Mouse (Mus musculus): ENCODE results near the gene Rabgap1l. TPM values are rescaled to one million over a fixed set of nuclear protein-coding genes. Genes with fewer than 3 reads are reported as not detected.

Rabgap1l gene
- total and polyA plus RNA-seq, 3 experiments: 12.9 to 325 (median 302) TPM

DNA sequence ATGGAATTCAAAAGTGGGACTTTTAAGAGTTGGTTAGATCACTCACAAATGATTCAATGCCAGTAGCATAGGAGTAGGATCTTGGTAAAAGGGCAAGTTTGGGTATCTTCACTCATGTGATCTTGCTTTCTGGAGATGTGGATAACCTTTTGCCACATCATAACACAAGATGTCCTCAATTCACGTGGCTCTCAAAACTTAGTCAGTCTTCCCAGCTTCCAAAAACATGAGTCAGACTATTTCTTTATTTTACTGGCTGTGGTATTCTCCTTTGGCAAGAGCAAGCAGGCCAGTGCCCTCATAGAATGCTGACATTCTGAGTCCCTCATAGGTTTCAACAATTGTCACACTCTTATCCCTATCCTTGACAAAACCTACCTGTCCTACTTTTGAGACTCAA lies 242.4 kb downstream of the Rabgap1l start:
- Histone ChIP-seq H3K9me3 (replicated peaks) (no peaks in the 10 kb centered on the region), H3K36me3 (replicated peaks) (no peaks in the 10 kb centered on the region), H3K27me3 (ENCODE audit: insufficient read depth, low read length) (no peaks in the 10 kb centered on the region), H3K4me3 (ENCODE audit: low read depth, low read length) (no peak overlapping the region), H3K4me1 (ENCODE audit: insufficient read depth, low read depth, low read length) (peaks cover 8% of the 10 kb centered on the region)
- no peak for DNase-seq (ENCODE audit: low spot score)
- no peak for TF ChIP-seq GATA1 (IDR thresholded peaks at IDR 0.05; ENCODE audit: borderline replicate concordance, low read length)
- TF ChIP-seq POLR2AphosphoS5 (IDR thresholded peaks at IDR 0.05; ENCODE audit: insufficient replicate concordance, low read depth, low read length): no peak
- no peak for TF ChIP-seq GATA2 (IDR thresholded peaks at IDR 0.05; ENCODE audit: borderline replicate concordance, low read depth, low read length)
- TF ChIP-seq CTCF (IDR thresholded peaks at IDR 0.05; ENCODE audit: low read depth, low read length): no peak
- TF ChIP-seq TAL1 (conservative IDR thresholded peaks at IDR 0.05; ENCODE audit: low read depth, low read length): no peak
- ATAC-seq (ENCODE audit: extremely low read depth, insufficient number of reproducible peaks, low FRiP score, poor library complexity, severe bottlenecking): no peak

DNA sequence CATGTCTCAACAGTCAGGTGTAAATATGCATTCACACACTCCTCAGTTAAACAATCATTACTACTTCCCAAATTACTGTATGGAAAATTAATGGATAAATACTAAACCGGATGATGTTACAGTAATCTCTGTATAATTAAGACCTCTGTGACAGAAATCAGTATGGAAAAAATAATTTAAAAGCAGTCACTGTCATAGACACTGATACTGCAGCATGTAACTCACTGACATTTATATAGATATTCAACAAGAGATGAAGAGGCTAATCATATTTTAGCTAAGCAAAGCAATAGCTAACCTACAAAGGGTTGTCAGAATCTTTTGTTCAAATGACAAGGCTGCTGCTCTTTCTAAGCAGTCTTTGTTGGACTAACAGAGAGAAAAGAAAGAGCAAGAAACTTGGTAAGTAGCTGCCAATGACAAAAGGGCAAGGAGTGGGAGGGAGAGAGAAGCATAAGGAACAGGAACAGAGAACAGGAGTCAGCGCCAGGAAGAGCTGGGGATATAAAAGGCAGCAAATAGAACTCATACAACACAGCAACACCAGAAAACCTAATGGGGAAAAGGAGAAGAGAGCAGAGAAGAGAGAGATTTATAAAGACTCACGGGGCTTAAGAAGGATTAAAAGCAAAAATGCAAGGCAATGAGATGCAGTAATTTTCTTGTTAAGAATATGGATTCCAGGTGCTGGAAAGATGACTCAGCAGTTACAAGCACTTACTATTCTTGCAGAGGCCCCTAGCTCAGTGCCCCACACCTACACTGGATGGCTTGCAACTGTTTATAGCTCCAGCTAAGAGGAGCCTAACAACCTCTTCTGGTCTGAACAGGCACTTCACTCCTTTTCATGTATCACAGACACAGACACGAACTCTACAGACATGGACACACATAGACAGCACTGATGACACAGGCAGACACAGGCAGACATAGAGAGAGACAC lies 244.8 kb downstream of the Rabgap1l start:
- Histone ChIP-seq H3K36me3 (replicated peaks) (no peaks in the 10 kb centered on the region), H3K4me1 (ENCODE audit: insufficient read depth, low read depth, low read length) (peaks cover 8% of the 10 kb centered on the region), H3K4me3 (ENCODE audit: low read depth, low read length) (no peak overlapping the region), H3K9me3 (replicated peaks) (no peaks in the 10 kb centered on the region), H3K27me3 (ENCODE audit: insufficient read depth, low read length) (no peaks in the 10 kb centered on the region)
- DNase-seq (ENCODE audit: low spot score) (no peak), ATAC-seq (ENCODE audit: extremely low read depth, insufficient number of reproducible peaks, low FRiP score, poor library complexity, severe bottlenecking) (no peak)
- TF ChIP-seq GATA1 (IDR thresholded peaks at IDR 0.05; ENCODE audit: borderline replicate concordance, low read length) (no peak), TAL1 (conservative IDR thresholded peaks at IDR 0.05; ENCODE audit: low read depth, low read length) (no peak), GATA2 (IDR thresholded peaks at IDR 0.05; ENCODE audit: borderline replicate concordance, low read depth, low read length) (no peak), POLR2AphosphoS5 (IDR thresholded peaks at IDR 0.05; ENCODE audit: insufficient replicate concordance, low read depth, low read length) (no peak), CTCF (IDR thresholded peaks at IDR 0.05; ENCODE audit: low read depth, low read length) (no peak)

DNA sequence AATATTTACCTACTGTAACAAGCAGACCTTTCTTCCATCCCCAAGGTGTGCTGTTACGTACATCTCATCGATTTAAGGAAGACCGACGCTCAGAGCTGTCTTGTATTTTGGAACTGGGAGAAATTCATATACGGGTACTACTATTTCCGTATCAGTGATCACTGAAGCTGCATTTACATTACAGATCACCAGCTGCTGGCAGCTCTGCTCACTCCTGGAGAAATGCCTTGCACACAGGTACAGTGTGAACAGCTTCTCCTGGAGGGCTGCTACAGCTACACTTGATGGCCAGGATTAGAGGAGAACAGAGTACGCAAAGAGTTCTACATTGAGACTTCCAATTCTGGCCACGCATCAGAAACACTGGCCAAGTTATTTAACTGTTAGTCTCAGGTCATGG lies 257.4 kb downstream of the Rabgap1l start:
- Histone ChIP-seq H3K36me3 (replicated peaks) (peaks cover 6% of the 10 kb centered on the region), H3K9me3 (replicated peaks) (no peaks in the 10 kb centered on the region), H3K27me3 (ENCODE audit: insufficient read depth, low read length) (no peaks in the 10 kb centered on the region), H3K4me1 (ENCODE audit: insufficient read depth, low read depth, low read length) (peaks cover 4% of the 10 kb centered on the region), H3K4me3 (ENCODE audit: low read depth, low read length) (no peak overlapping the region)
- no peak for ATAC-seq (ENCODE audit: extremely low read depth, insufficient number of reproducible peaks, low FRiP score, poor library complexity, severe bottlenecking)
- no peak for DNase-seq (ENCODE audit: low spot score)
- TF ChIP-seq CTCF (IDR thresholded peaks at IDR 0.05; ENCODE audit: low read depth, low read length) (no peak), GATA2 (IDR thresholded peaks at IDR 0.05; ENCODE audit: borderline replicate concordance, low read depth, low read length) (no peak), GATA1 (IDR thresholded peaks at IDR 0.05; ENCODE audit: borderline replicate concordance, low read length) (no peak), POLR2AphosphoS5 (IDR thresholded peaks at IDR 0.05; ENCODE audit: insufficient replicate concordance, low read depth, low read length) (no peak)

DNA sequence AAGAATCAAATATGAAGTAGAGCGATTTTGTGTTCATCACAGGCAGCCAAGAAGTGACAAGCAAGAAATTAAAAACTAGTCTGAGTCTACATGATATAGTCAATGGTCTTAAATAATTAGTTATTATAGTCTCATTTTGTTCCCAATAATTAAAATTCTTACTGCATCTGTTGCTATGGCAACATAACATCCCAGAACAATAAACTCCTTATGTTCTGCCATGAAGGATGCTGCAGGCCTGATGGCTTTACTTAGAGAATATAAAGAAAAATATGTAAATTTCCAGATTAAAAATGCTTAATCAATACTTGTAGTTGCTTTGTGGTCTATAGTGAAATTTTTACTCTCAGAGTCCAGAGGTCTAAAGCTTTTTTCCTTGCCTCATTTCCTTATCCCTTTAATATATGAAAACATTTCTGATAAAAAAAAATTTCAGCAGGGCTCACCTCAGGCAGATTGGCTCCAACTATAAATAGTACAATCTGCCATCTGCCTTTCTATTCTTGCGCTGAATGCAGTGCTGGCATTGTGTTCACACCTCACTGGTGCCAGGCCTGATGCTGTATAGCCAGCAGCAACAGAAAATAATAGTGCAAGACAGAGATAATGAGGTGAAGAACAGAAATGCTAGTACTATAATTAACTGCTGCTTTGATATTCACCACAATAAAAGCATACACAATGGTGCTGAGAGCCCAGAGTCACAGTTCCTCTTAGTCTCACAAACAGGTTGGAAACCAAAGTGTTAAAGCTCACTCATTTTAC lies 258.3 kb downstream of the Rabgap1l start:
- DNase-seq (ENCODE audit: low spot score) (no peak), ATAC-seq (ENCODE audit: extremely low read depth, insufficient number of reproducible peaks, low FRiP score, poor library complexity, severe bottlenecking) (no peak)
- H3K4me1 ChIP-seq (ENCODE audit: insufficient read depth, low read depth, low read length): peaks cover 4% of the 10 kb centered on the region
- H3K4me3 ChIP-seq (ENCODE audit: low read depth, low read length): no peak overlapping the region
- no peak for TF ChIP-seq TAL1 (conservative IDR thresholded peaks at IDR 0.05; ENCODE audit: low read depth, low read length)
- no peak for TF ChIP-seq GATA2 (IDR thresholded peaks at IDR 0.05; ENCODE audit: borderline replicate concordance, low read depth, low read length)
- no peak for TF ChIP-seq GATA1 (IDR thresholded peaks at IDR 0.05; ENCODE audit: borderline replicate concordance, low read length)
- no peak for TF ChIP-seq CTCF (IDR thresholded peaks at IDR 0.05; ENCODE audit: low read depth, low read length)
- no peak for TF ChIP-seq POLR2AphosphoS5 (IDR thresholded peaks at IDR 0.05; ENCODE audit: insufficient replicate concordance, low read depth, low read length)
- no peaks in the 10 kb centered on the region for H3K9me3 ChIP-seq (replicated peaks)
- H3K27me3 ChIP-seq (ENCODE audit: insufficient read depth, low read length): no peaks in the 10 kb centered on the region
- H3K36me3 ChIP-seq (replicated peaks): peaks cover 6% of the 10 kb centered on the region

DNA sequence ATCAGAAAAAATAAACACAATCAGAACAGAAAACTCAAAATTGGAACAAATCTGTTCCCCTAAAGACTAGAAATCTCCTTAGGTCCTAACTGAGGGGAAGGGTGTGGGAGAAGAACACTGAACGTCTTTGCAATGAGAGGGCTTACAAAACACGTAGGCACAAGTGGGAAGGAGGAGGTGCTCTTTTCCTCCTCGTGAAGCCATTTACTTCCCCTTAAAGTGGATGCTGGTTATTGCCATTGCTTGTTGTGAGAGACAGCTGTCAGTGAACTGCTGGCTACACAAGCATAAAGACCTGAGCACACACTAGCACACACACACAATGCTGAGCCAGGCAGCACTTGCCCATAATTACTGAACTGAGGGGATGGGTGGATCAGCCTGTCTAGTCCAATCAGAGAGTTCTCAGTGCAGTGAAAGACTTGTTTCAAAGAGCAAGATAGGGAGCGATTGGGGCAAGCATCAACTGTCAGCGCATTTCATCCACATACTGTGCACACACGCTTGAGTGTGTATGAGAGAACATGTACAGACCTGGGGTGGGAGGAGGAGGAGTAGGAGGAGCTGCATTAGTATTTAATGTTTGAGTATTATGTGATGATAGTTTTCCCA lies 259.7 kb downstream of the Rabgap1l start:
- TF ChIP-seq GATA1 (IDR thresholded peaks at IDR 0.05; ENCODE audit: borderline replicate concordance, low read length): no peak
- no peak for TF ChIP-seq CTCF (IDR thresholded peaks at IDR 0.05; ENCODE audit: low read depth, low read length)
- no peak for TF ChIP-seq POLR2AphosphoS5 (IDR thresholded peaks at IDR 0.05; ENCODE audit: insufficient replicate concordance, low read depth, low read length)
- H3K27me3 ChIP-seq (ENCODE audit: insufficient read depth, low read length): no peaks in the 10 kb centered on the region
- DNase-seq (ENCODE audit: low spot score) (no peak), ATAC-seq (ENCODE audit: extremely low read depth, insufficient number of reproducible peaks, low FRiP score, poor library complexity, severe bottlenecking) (no peak)
- peaks cover 4% of the 10 kb centered on the region for H3K4me1 ChIP-seq (ENCODE audit: insufficient read depth, low read depth, low read length)
- H3K9me3 ChIP-seq (replicated peaks): no peaks in the 10 kb centered on the region
- no peak overlapping the region for H3K4me3 ChIP-seq (ENCODE audit: low read depth, low read length)
- peaks cover 6% of the 10 kb centered on the region for H3K36me3 ChIP-seq (replicated peaks)

DNA sequence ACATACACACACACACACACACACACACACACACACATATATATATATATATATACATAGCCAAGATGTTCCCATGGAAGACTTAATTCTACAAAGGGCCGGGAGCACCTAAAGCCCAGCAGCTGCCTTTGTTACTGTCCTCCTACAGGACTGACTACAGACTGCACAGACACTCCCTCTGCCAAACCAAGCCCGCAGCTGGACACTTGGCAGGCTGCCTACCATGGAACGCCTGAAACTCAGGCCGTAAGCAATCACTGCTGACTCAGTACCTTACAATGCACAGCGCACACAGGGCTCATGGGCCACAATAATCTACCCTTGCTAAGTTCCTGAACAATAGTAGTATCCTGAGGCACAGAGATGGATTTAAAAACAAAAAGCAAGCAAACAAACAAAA lies 261.6 kb downstream of the Rabgap1l start:
- TF ChIP-seq POLR2AphosphoS5 (IDR thresholded peaks at IDR 0.05; ENCODE audit: insufficient replicate concordance, low read depth, low read length) (no peak), GATA2 (IDR thresholded peaks at IDR 0.05; ENCODE audit: borderline replicate concordance, low read depth, low read length) (no peak), CTCF (IDR thresholded peaks at IDR 0.05; ENCODE audit: low read depth, low read length) (no peak), GATA1 (IDR thresholded peaks at IDR 0.05; ENCODE audit: borderline replicate concordance, low read length) (no peak), TAL1 (conservative IDR thresholded peaks at IDR 0.05; ENCODE audit: low read depth, low read length) (no peak)
- no peak overlapping the region for H3K4me3 ChIP-seq (ENCODE audit: low read depth, low read length)
- H3K36me3 ChIP-seq (replicated peaks): peaks cover 6% of the 10 kb centered on the region
- ATAC-seq (ENCODE audit: extremely low read depth, insufficient number of reproducible peaks, low FRiP score, poor library complexity, severe bottlenecking) (no peak), DNase-seq (ENCODE audit: low spot score) (no peak)
- no peaks in the 10 kb centered on the region for H3K27me3 ChIP-seq (ENCODE audit: insufficient read depth, low read length)
- H3K9me3 ChIP-seq (replicated peaks): no peaks in the 10 kb centered on the region
- peaks cover 4% of the 10 kb centered on the region for H3K4me1 ChIP-seq (ENCODE audit: insufficient read depth, low read depth, low read length)

Measured in G1E (cell line).